Mouse (Mus musculus): ENCODE results near the gene Il12rb2. TPM values are rescaled to one million over a fixed set of nuclear protein-coding genes. Genes with fewer than 3 reads are reported as not detected.

The Il12rb2 gene
- 0.25 TPM for polyA plus RNA-seq (2014; fragmentation: Illumina TruSeq; extraction: RNeasy Lipid Tissue Mini Kit (QIAGEN cat#74804); ENCODE audit: low read depth, low replicate concordance)

DNA sequence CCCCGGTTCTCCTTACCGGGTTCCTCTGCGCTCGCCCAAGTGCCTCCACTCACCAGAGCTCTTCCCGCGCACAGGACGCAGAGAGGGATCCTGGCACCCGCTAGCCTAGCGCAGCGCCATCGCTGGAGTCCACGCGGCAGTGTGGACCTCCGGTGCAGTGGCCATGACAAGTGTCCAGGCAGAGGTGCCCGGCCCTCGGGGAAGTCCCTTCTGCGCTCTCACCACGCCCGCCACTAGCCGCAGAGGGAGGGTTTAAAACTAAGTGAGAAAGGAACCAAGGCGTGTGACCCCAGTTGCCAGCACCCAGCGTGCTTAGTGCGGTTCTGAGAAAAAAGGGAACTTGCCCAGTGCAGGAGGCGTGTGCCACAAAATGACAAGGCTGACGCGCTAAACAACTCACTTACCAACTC is at the start of gene Il12rb2:
Il12rb2 (minus strand) TSS at position 207 of the 410 bp plus-strand sequence.

Other genes with a start within 250 kb of the Il12rb2 start
- gene Serbp1, start 138.0 kb downstream of the Il12rb2 start, polyA plus RNA-seq (2014; fragmentation: Illumina TruSeq; extraction: RNeasy Lipid Tissue Mini Kit (QIAGEN cat#74804); ENCODE audit: low read depth, low replicate concordance), result 1,013 TPM
- gene Il23r, start 115.7 kb upstream of the Il12rb2 start, polyA plus RNA-seq (2014; fragmentation: Illumina TruSeq; extraction: RNeasy Lipid Tissue Mini Kit (QIAGEN cat#74804); ENCODE audit: low read depth, low replicate concordance), result 0.35 TPM
- not detected for gene Tacstd2, start 159.6 kb upstream of the Il12rb2 start, polyA plus RNA-seq (2014; fragmentation: Illumina TruSeq; extraction: RNeasy Lipid Tissue Mini Kit (QIAGEN cat#74804); ENCODE audit: low read depth, low replicate concordance)